Mouse (Mus musculus) left cerebral cortex, postnatal 36 days (tissue): ENCODE measurements at regions not wholly inside any gene's neighbourhood (a gene's known extent, or its start where the extent isn't known, plus 50 kb on each side); places are given as distances from the start of the nearest gene placed in this dataset.

Source experiments
- DNase-seq, 2 experiments: peaks; one replicate each; pipeline ENCODE4 v3.0.0; 2021 to 2022; ENCODE audit warnings: low spot score in 2 of 2, mixed read lengths in 1 of 2
- intact Hi-C: fragments of 180-260 bp; cut with DNase I; formaldehyde crosslinking; loops from one replicate; pipeline ENCODE4 v1.15.1; 2025

DNA sequence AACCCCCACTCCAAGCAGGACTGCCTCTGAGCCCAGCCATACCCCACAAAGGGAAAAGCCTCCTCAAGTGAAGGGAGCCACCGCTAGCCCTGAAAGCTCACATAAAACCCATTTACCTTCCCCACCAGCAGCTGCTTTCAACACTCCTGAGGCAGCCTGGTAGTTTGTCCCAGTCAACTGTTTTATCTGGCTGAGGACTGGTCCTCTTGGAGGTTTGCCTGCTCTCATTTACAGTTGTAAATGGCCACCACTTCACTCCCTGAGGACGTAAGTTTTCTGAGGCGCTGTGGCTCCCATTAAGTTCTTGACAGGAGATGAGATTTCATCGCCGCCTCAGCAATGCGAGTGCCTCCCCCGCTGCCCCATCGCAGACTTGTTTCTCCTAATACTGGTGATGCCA is 425.2 kb downstream of the Plekhb2 start:
- intact Hi-C loops, result no loop called here
- DNase-seq, result no peak
